Mouse (Mus musculus) midbrain, postnatal 0 days (tissue): ENCODE results near the gene Chpf2. TPM values are rescaled to one million over a fixed set of nuclear protein-coding genes. Genes with fewer than 3 reads are reported as not detected.

Experiments used
- ATAC-seq: fragments of 200-750 bp; cut with Nextera tagmentation; 2 replicates; pipeline ENCODE4 v1.8.0; 2017; ENCODE audit warnings: moderate number of reproducible peaks, mild to moderate bottlenecking, moderate TSS enrichment, moderate library complexity; ENCODE audit not compliant: low FRiP score
- DNase-seq: peaks from one replicate; pipeline ENCODE4 v3.0.0-alpha.2; 2015; ENCODE audit warnings: low spot score
- H3K27ac ChIP-seq: fragments of 300-500 bp; sonication (generic); 2 replicates; pipeline ENCODE4 v1.5.1; 2014; ENCODE audit warnings: low read depth, mild to moderate bottlenecking, low read length, mixed read lengths
- H3K27me3 ChIP-seq: fragments of 300-500 bp; sonication (generic); 2 replicates; pipeline ENCODE4 v1.6.1; 2014; ENCODE audit warnings: low read length, control low read depth, mixed read lengths; ENCODE audit not compliant: insufficient read depth
- H3K36me3 ChIP-seq: fragments of 300-500 bp; sonication (generic); 2 replicates; pipeline ENCODE4 v1.6.1; 2014; ENCODE audit warnings: low read length, control low read depth, mixed read lengths; ENCODE audit not compliant: insufficient read depth
- H3K4me1 ChIP-seq: fragments of 300-500 bp; sonication (generic); 2 replicates; pipeline ENCODE4 v1.6.1; 2014; ENCODE audit warnings: mild to moderate bottlenecking, control low read depth, antibody characterized with exemption, low read length, mixed read lengths; ENCODE audit not compliant: insufficient read depth
- H3K4me2 ChIP-seq: fragments of 300-500 bp; sonication (generic); 2 replicates; pipeline ENCODE4 v1.6.1; 2014; ENCODE audit warnings: low read depth, mild to moderate bottlenecking, low read length, mixed read lengths; ENCODE audit not compliant: poor library complexity, severe bottlenecking
- H3K4me3 ChIP-seq: fragments of 300-500 bp; sonication (generic); 2 replicates; pipeline ENCODE4 v1.5.1; 2014; ENCODE audit warnings: low read depth, mild to moderate bottlenecking, low read length, moderate library complexity
- H3K9ac ChIP-seq: fragments of 300-500 bp; sonication (generic); replicated peaks from 2 replicates; pipeline ENCODE4 v1.6.1; 2014; ENCODE audit warnings: mild to moderate bottlenecking, low read length, moderate library complexity, mixed read lengths; ENCODE audit not compliant: poor library complexity, severe bottlenecking
- H3K9me3 ChIP-seq: fragments of 300-500 bp; sonication (generic); 2 replicates; pipeline ENCODE4 v1.6.1; 2016; ENCODE audit warnings: low read length, control low read depth
- CTCF ChIP-seq: IDR thresholded peaks from 2 replicates; pipeline ENCODE4 v1.5.1; 2016; ENCODE audit warnings: antibody characterized with exemption, mild to moderate bottlenecking
- WGBS: fragments of 180-500 bp; shearing (Covaris S2); extraction: QIAGEN DNeasy Blood & Tissue Kit; methylation state at CpG from one replicate; pipeline ENCODE4 v1.1.7; 2014; 5-methylcytosine and 5-hydroxymethylcytosine counted together
- polyA plus RNA-seq: library from polyadenylated mRNA; unstranded; fragments of >200 nt; fragmentation: Nextera tagmentation; extraction: Ambion mirVana; gene quantifications from 2 replicates; pipeline ENCODE4 v1.2.1, GENCODE M21; 2015
- total RNA-seq: library from RNA; depleted of rRNA; stranded (reverse); fragments of >200 nt; gene quantifications from 2 replicates; pipeline ENCODE4 v1.2.3, GENCODE M21; 2014; rRNA removed

Gene Chpf2
- total RNA-seq = 31.3 and 32.8 TPM in 2 replicates
- 25.5 and 26.3 TPM in 2 replicates for polyA plus RNA-seq

GRCm38 (mm10) chr5:24586547-24587199, at the start of gene Chpf2:
Gene Chpf2, plus strand, starts transcription at chr5:24586741.
- H3K4me1 ChIP-seq = peaks cover 11% of the 10 kb centered on the region
- peak within 1 kb of the TSS; percentile 81 for H3K27ac ChIP-seq
- no peaks in the 10 kb centered on the region for H3K9me3 ChIP-seq
- ATAC-seq (peak; percentile 88), DNase-seq (peak; percentile 93)
- H3K9ac ChIP-seq = peak within 1 kb of the TSS; percentile 92
- peak within 1 kb of the TSS; percentile 78 for H3K4me3 ChIP-seq
- peak; percentile 25 for TF ChIP-seq CTCF
- peak within 1 kb of the TSS; percentile 84 for H3K4me2 ChIP-seq
- under 1% methylated on average over 42 of the region's 43 CpGs for WGBS
- H3K27me3 ChIP-seq = no peaks in the 10 kb centered on the region
- peaks cover 12% of the 10 kb centered on the region for H3K36me3 ChIP-seq

GRCm38 (mm10) chr5:24537618-24538017, 48.9 kb upstream of the Chpf2 start:
- 63% methylated on average over 16 of the region's 16 CpGs for WGBS
- DNase-seq = no peak

GRCm38 (mm10) chr5:24539571-24540296, 46.8 kb upstream of the Chpf2 start:
- H3K4me3 ChIP-seq = no peak overlapping the region
- 82% methylated on average over 22 of the region's 22 CpGs for WGBS

More at GRCm38 (mm10) chr5:24537618-24538017, 48.9 kb upstream of the Chpf2 start:
- H3K27ac ChIP-seq = no peak overlapping the region
- no peak for TF ChIP-seq CTCF
- H3K27me3 ChIP-seq = no peaks in the 10 kb centered on the region; the same call in 1 of the 2 replicates
- ATAC-seq = no peak; the same call in 1 of the 2 replicates
- no peaks in the 10 kb centered on the region for H3K4me1 ChIP-seq
- no peak overlapping the region for H3K4me2 ChIP-seq
- no peak overlapping the region for H3K9ac ChIP-seq
- H3K4me3 ChIP-seq = no peak overlapping the region
- H3K36me3 ChIP-seq = no peaks in the 10 kb centered on the region
- H3K9me3 ChIP-seq = no peaks in the 10 kb centered on the region

GRCm38 (mm10) chr5:24540387-24541143, 46.0 kb upstream of the Chpf2 start, which contains the start of gene Asb10:
Gene Asb10, minus strand, starts transcription at chr5:24540978.
- Histone ChIP-seq H3K27me3 (no peaks in the 10 kb centered on the region; the same call in 1 of the 2 replicates), H3K9me3 (no peaks in the 10 kb centered on the region), H3K4me2 (0 out of 2 replicates have a peak within 1 kb of the TSS, but pooled peaks have one; percentile 4), H3K36me3 (no peaks in the 10 kb centered on the region), H3K4me3 (no peak within 1 kb of the TSS), H3K27ac (no peak within 1 kb of the TSS), H3K9ac (no peak within 1 kb of the TSS), H3K4me1 (no peaks in the 10 kb centered on the region)
- DNase-seq (no peak), ATAC-seq (no peak)
- TF ChIP-seq CTCF = no peak
- WGBS = 46% methylated on average over 14 of the region's 14 CpGs

More at GRCm38 (mm10) chr5:24539571-24540296, 46.8 kb upstream of the Chpf2 start:
- no peaks in the 10 kb centered on the region; the same call in 1 of the 2 replicates for H3K27me3 ChIP-seq
- no peaks in the 10 kb centered on the region for H3K4me1 ChIP-seq
- H3K27ac ChIP-seq = no peak overlapping the region
- TF ChIP-seq CTCF = no peak
- no peak for DNase-seq
- no peaks in the 10 kb centered on the region for H3K9me3 ChIP-seq
- no peak overlapping the region for H3K9ac ChIP-seq
- ATAC-seq = no peak
- no peaks in the 10 kb centered on the region for H3K36me3 ChIP-seq
- no peak overlapping the region for H3K4me2 ChIP-seq

- TF ChIP-seq CTCF = no peak
- ATAC-seq = no peak
- 54% methylated on average over 6 of the region's 6 CpGs for WGBS
- Histone ChIP-seq H3K27ac (no peak overlapping the region), H3K9me3 (no peaks in the 10 kb centered on the region), H3K4me3 (no peak overlapping the region), H3K4me2 (no peak overlapping the region), H3K9ac (no peak overlapping the region), H3K36me3 (no peaks in the 10 kb centered on the region), H3K27me3 (no peaks in the 10 kb centered on the region; the same call in 1 of the 2 replicates), H3K4me1 (no peaks in the 10 kb centered on the region)
- DNase-seq = no peak
These were observed 45.4 kb upstream of the Chpf2 start for GRCm38 (mm10) chr5:24541144-24541569.
